Mouse (Mus musculus) forebrain, embryonic 13.5 days (tissue): ENCODE results near the gene Ywhaq. TPM values are rescaled to one million over a fixed set of nuclear protein-coding genes. Genes with fewer than 3 reads are reported as not detected.
A peak's percentile ranks its signal among the peaks of the same experiment; 100 is the strongest.

Source experiments
- ATAC-seq: fragments of 200-750 bp; cut with Nextera tagmentation; 2 replicates; pipeline ENCODE4 v1.8.0; 2017
- H3K27ac ChIP-seq: fragments of 300-500 bp; sonication (generic); 2 replicates; pipeline ENCODE4 v1.5.1; 2015; ENCODE audit warnings: inconsistent platforms, mild to moderate bottlenecking, moderate library complexity
- H3K27me3 ChIP-seq: fragments of 300-500 bp; sonication (generic); 2 replicates; pipeline ENCODE4 v1.6.1; 2015; ENCODE audit warnings: mild to moderate bottlenecking, inconsistent platforms
- H3K36me3 ChIP-seq: fragments of 300-500 bp; sonication (generic); 2 replicates; pipeline ENCODE4 v1.6.1; 2015; ENCODE audit warnings: mild to moderate bottlenecking, inconsistent platforms; ENCODE audit not compliant: poor library complexity, severe bottlenecking
- H3K4me1 ChIP-seq: fragments of 300-500 bp; sonication (generic); 2 replicates; pipeline ENCODE4 v1.6.1; 2015; ENCODE audit warnings: inconsistent platforms
- H3K4me2 ChIP-seq: fragments of 300-500 bp; sonication (generic); 2 replicates; pipeline ENCODE4 v1.6.1; 2015; ENCODE audit warnings: inconsistent platforms, mild to moderate bottlenecking, moderate library complexity
- H3K4me3 ChIP-seq: fragments of 300-500 bp; sonication (generic); 2 replicates; pipeline ENCODE4 v1.5.1; 2015; ENCODE audit warnings: mild to moderate bottlenecking, inconsistent platforms
- H3K9ac ChIP-seq: fragments of 300-500 bp; sonication (generic); 2 replicates; pipeline ENCODE4 v1.6.1; 2015; ENCODE audit warnings: mild to moderate bottlenecking, inconsistent platforms
- H3K9me3 ChIP-seq: fragments of 300-500 bp; sonication (generic); replicated peaks from 2 replicates; pipeline ENCODE4 v1.6.1; 2016; ENCODE audit warnings: inconsistent platforms
- WGBS: fragments of 180-500 bp; shearing (Covaris S2); methylation state at CpG from one replicate; pipeline ENCODE4 v1.1.7; 2015; 5-methylcytosine and 5-hydroxymethylcytosine counted together
- polyA plus RNA-seq: library from polyadenylated mRNA; unstranded; fragments of >200 nt; fragmentation: Nextera tagmentation; extraction: Ambion mirVana; gene quantifications from 2 replicates; pipeline ENCODE4 v1.2.1, GENCODE M21; 2015

Ywhaq gene
- polyA plus RNA-seq, 1 experiment from 2014 or later, result 1,152 TPM

GRCm38 (mm10) chr12:21431950-21432349, 14.5 kb upstream of the Ywhaq start:
- ATAC-seq, result no peak
- H3K36me3 ChIP-seq, result no peaks in the 10 kb centered on the region
- H3K4me3 ChIP-seq, result no peak overlapping the region
- no peak overlapping the region for H3K27ac ChIP-seq
- H3K4me1 ChIP-seq, result peaks cover under 1% of the 10 kb centered on the region; the same call in 1 of the 2 replicates
- H3K4me2 ChIP-seq, result no peak overlapping the region
- no peaks in the 10 kb centered on the region for H3K27me3 ChIP-seq
- WGBS, result 58% methylated on average over 8 of the region's 8 CpGs
- no peak overlapping the region for H3K9ac ChIP-seq
- H3K9me3 ChIP-seq, result no peaks in the 10 kb centered on the region

- H3K27ac ChIP-seq, result no peak overlapping the region
- 83% methylated on average over 2 of the region's 2 CpGs for WGBS
- no peak overlapping the region for H3K4me3 ChIP-seq
- H3K36me3 ChIP-seq, result no peaks in the 10 kb centered on the region
- no peak for ATAC-seq
- H3K4me1 ChIP-seq, result peaks cover 10% of the 10 kb centered on the region
- no peaks in the 10 kb centered on the region for H3K9me3 ChIP-seq
- H3K9ac ChIP-seq, result no peak overlapping the region
- H3K4me2 ChIP-seq, result no peak overlapping the region
- H3K27me3 ChIP-seq, result no peaks in the 10 kb centered on the region
Observed at GRCm38 (mm10) chr12:21431039-21431438, 13.6 kb upstream of the Ywhaq start.

- 78% methylated on average over 4 of the region's 4 CpGs for WGBS
- no peak for ATAC-seq
- no peaks in the 10 kb centered on the region for H3K9me3 ChIP-seq
Observed at GRCm38 (mm10) chr12:21430140-21430539, 12.7 kb upstream of the Ywhaq start.

GRCm38 (mm10) chr12:21429021-21429420, 11.6 kb upstream of the Ywhaq start:
- H3K4me2 ChIP-seq, result no peak overlapping the region
- H3K9ac ChIP-seq, result no peak overlapping the region
- H3K4me3 ChIP-seq, result no peak overlapping the region
- H3K36me3 ChIP-seq, result no peaks in the 10 kb centered on the region
- H3K9me3 ChIP-seq, result no peaks in the 10 kb centered on the region
- no peak overlapping the region for H3K27ac ChIP-seq
- WGBS, result 91% methylated on average over 1 of the region's 1 CpGs
- H3K4me1 ChIP-seq, result peaks cover 20% of the 10 kb centered on the region
- no peak for ATAC-seq
- no peaks in the 10 kb centered on the region for H3K27me3 ChIP-seq

More at GRCm38 (mm10) chr12:21430140-21430539, 12.7 kb upstream of the Ywhaq start:
- H3K4me3 ChIP-seq, result no peak overlapping the region
- H3K27ac ChIP-seq, result no peak overlapping the region
- H3K4me1 ChIP-seq, result peaks cover 14% of the 10 kb centered on the region
- H3K27me3 ChIP-seq, result no peaks in the 10 kb centered on the region
- no peaks in the 10 kb centered on the region for H3K36me3 ChIP-seq
- no peak overlapping the region for H3K9ac ChIP-seq
- no peak overlapping the region for H3K4me2 ChIP-seq

GRCm38 (mm10) chr12:21426065-21426940, 8.9 kb upstream of the Ywhaq start:
- Histone ChIP-seq H3K27ac (peak overlapping the region; percentile 51), H3K36me3 (no peaks in the 10 kb centered on the region), H3K4me2 (peak overlapping the region; percentile 51), H3K4me1 (peaks cover 20% of the 10 kb centered on the region), H3K9me3 (no peaks in the 10 kb centered on the region), H3K9ac (peak overlapping the region; percentile 30; the same call in 1 of the 2 replicates), H3K27me3 (no peaks in the 10 kb centered on the region), H3K4me3 (peak overlapping the region; percentile 17; the same call in 1 of the 2 replicates)
- ATAC-seq, result peak; percentile 77
- WGBS, result 10% methylated on average over 16 of the region's 16 CpGs

- Histone ChIP-seq H3K4me1 (peaks cover 20% of the 10 kb centered on the region), H3K4me3 (no peak overlapping the region), H3K36me3 (no peaks in the 10 kb centered on the region), H3K9ac (no peak overlapping the region), H3K27me3 (no peaks in the 10 kb centered on the region), H3K4me2 (no peak overlapping the region), H3K27ac (no peak overlapping the region), H3K9me3 (no peaks in the 10 kb centered on the region)
- no peak for ATAC-seq
- WGBS, result 8% methylated on average over 7 of the region's 7 CpGs
Observed at GRCm38 (mm10) chr12:21424683-21425082, 7.2 kb upstream of the Ywhaq start.

- Histone ChIP-seq H3K27me3 (no peaks in the 10 kb centered on the region), H3K27ac (peak overlapping the region; percentile 100; the same call in 1 of the 2 replicates), H3K36me3 (peaks cover 19% of the 10 kb centered on the region), H3K9ac (peak overlapping the region; percentile 83), H3K4me3 (peak overlapping the region; percentile 92), H3K9me3 (peaks cover 8% of the 10 kb centered on the region; the same call in 1 of the 2 replicates), H3K4me2 (peak overlapping the region; percentile 66), H3K4me1 (peaks cover 26% of the 10 kb centered on the region; the same call in 1 of the 2 replicates)
- 47% methylated on average over 10 of the region's 11 CpGs for WGBS
- no peak for ATAC-seq
Observed at GRCm38 (mm10) chr12:21418621-21419131, 1.2 kb upstream of the Ywhaq start.

- WGBS, result 3% methylated on average over 10 of the region's 10 CpGs
- Histone ChIP-seq H3K4me1 (peaks cover 26% of the 10 kb centered on the region; the same call in 1 of the 2 replicates), H3K9me3 (peaks cover 13% of the 10 kb centered on the region), H3K27ac (peak overlapping the region; percentile 100), H3K27me3 (no peaks in the 10 kb centered on the region), H3K4me3 (peak overlapping the region; percentile 92), H3K9ac (peak overlapping the region; percentile 83), H3K4me2 (peak overlapping the region; percentile 66), H3K36me3 (peaks cover 25% of the 10 kb centered on the region)
- no peak for ATAC-seq
Observed at GRCm38 (mm10) chr12:21418083-21418482, 646 bp upstream of the Ywhaq start.

GRCm38 (mm10) chr12:21416506-21416905, 931 bp downstream of the Ywhaq start:
- no peak for ATAC-seq
- Histone ChIP-seq H3K27me3 (no peaks in the 10 kb centered on the region), H3K36me3 (peaks cover 41% of the 10 kb centered on the region), H3K4me1 (peaks cover 26% of the 10 kb centered on the region; the same call in 1 of the 2 replicates), H3K27ac (peak overlapping the region; percentile 57), H3K9ac (peak overlapping the region; percentile 89), H3K9me3 (peaks cover 26% of the 10 kb centered on the region), H3K4me3 (peak overlapping the region; percentile 92), H3K4me2 (peak overlapping the region; percentile 82)
- WGBS, result under 1% methylated on average over 14 of the region's 15 CpGs

- ATAC-seq, result no peak
- Histone ChIP-seq H3K4me2 (no peak overlapping the region), H3K9me3 (peaks cover 57% of the 10 kb centered on the region), H3K36me3 (peaks cover 96% of the 10 kb centered on the region), H3K4me3 (no peak overlapping the region), H3K9ac (no peak overlapping the region), H3K4me1 (peaks cover 15% of the 10 kb centered on the region; the same call in 1 of the 2 replicates), H3K27ac (no peak overlapping the region), H3K27me3 (no peaks in the 10 kb centered on the region)
- WGBS, result 92% methylated on average over 2 of the region's 2 CpGs
Observed at GRCm38 (mm10) chr12:21410620-21411019, 6.8 kb downstream of the Ywhaq start.

- Histone ChIP-seq H3K4me3 (no peak overlapping the region), H3K4me1 (0 out of 2 replicates have a peak, but pooled peaks cover 6% of the 10 kb centered on the region), H3K4me2 (no peak overlapping the region), H3K27me3 (no peaks in the 10 kb centered on the region), H3K9me3 (peaks cover 55% of the 10 kb centered on the region), H3K36me3 (peaks cover 95% of the 10 kb centered on the region), H3K27ac (no peak overlapping the region), H3K9ac (no peak overlapping the region)
- 95% methylated on average over 3 of the region's 3 CpGs for WGBS
- ATAC-seq, result no peak
Observed at GRCm38 (mm10) chr12:21409651-21410050, 7.8 kb downstream of the Ywhaq start.

GRCm38 (mm10) chr12:21408789-21409367, 8.6 kb downstream of the Ywhaq start:
- Histone ChIP-seq H3K4me2 (no peak overlapping the region), H3K27ac (no peak overlapping the region), H3K9me3 (peaks cover 49% of the 10 kb centered on the region), H3K36me3 (peaks cover 95% of the 10 kb centered on the region), H3K9ac (no peak overlapping the region), H3K4me1 (no peaks in the 10 kb centered on the region), H3K27me3 (no peaks in the 10 kb centered on the region), H3K4me3 (no peak overlapping the region)
- no peak for ATAC-seq
- 99% methylated on average over 2 of the region's 2 CpGs for WGBS
